In genomic region chr12:3843371-3843861, GRCm38 (mm10) we compare ENCODE assay signal across 9 mouse cellular contexts. TPM values are rescaled to one million over a fixed set of nuclear protein-coding genes. Genes with fewer than 3 reads are reported as not detected.
DNase-seq lines count a peak whose midpoint lies in the region; ATAC-seq and TF ChIP-seq lines count a peak whose summit lies in the region.
"Had no signal": no experiment of that assay in that cellular context is flagged by ENCODE, and none has a peak within 500 bp of the region (broad histone marks: within the 10 kb centered on the region; RNA-seq: fewer than 3 reads in every experiment).

No protein-coding gene starts in this region.

- 20% methylated on average over 7 of the region's 7 CpGs for WGBS in forebrain, embryonic 16.5 days
- WGBS in intestine, embryonic 15.5 days = 11% methylated on average over 7 of the region's 7 CpGs
- WGBS in neural tube, embryonic 15.5 days = 3% methylated on average over 7 of the region's 7 CpGs

- no peaks in the 10 kb centered on the region for H3K27me3 ChIP-seq in forebrain, embryonic 16.5 days (replicated peaks; ENCODE audit: control insufficient read depth, insufficient read depth, low read length)
- H3K27me3 ChIP-seq in intestine, embryonic 15.5 days (replicated peaks) = no peaks in the 10 kb centered on the region
- H3K27me3 ChIP-seq in neural tube, embryonic 15.5 days (replicated peaks) = no peaks in the 10 kb centered on the region

- H3K4me3 ChIP-seq in layer of hippocampus, adult 2 months = no peak overlapping the region
- H3K4me3 ChIP-seq in forebrain, embryonic 16.5 days (replicated peaks; ENCODE audit: low read length) = no peak overlapping the region
- no peak overlapping the region for H3K4me3 ChIP-seq in intestine, embryonic 15.5 days (replicated peaks)
- H3K4me3 ChIP-seq in neural tube, embryonic 15.5 days (replicated peaks) = no peak overlapping the region
- H3K4me3 ChIP-seq: erythroblast, embryonic 14.5 days had no signal

- peak; percentile 42 for ATAC-seq in forebrain, embryonic 16.5 days
- ATAC-seq in intestine, embryonic 15.5 days = peak; percentile 76
- peak; percentile 53; the same call in 1 of the 2 replicates for ATAC-seq in neural tube, embryonic 15.5 days (ENCODE audit: low FRiP score)

- H3K36me3 ChIP-seq in forebrain, embryonic 16.5 days (ENCODE audit: control insufficient read depth, insufficient read depth) = no peaks in the 10 kb centered on the region
- peaks cover 32% of the 10 kb centered on the region for H3K36me3 ChIP-seq in intestine, embryonic 15.5 days
- H3K36me3 ChIP-seq in neural tube, embryonic 15.5 days = peaks cover 43% of the 10 kb centered on the region

- peak overlapping the region; percentile 29; the same call in 1 of the 2 replicates for H3K27ac ChIP-seq in layer of hippocampus, adult 2 months
- no peak overlapping the region; the same call in 1 of the 2 replicates for H3K27ac ChIP-seq in forebrain, embryonic 16.5 days (ENCODE audit: low read length)
- H3K27ac ChIP-seq in intestine, embryonic 15.5 days = peak overlapping the region; percentile 52
- H3K27ac ChIP-seq in neural tube, embryonic 15.5 days (replicated peaks) = peak overlapping the region; percentile 55

- H3K9me3 ChIP-seq in forebrain, embryonic 16.5 days (ENCODE audit: control insufficient read depth, low read length) = no peaks in the 10 kb centered on the region
- no peaks in the 10 kb centered on the region for H3K9me3 ChIP-seq in intestine, embryonic 15.5 days
- H3K9me3 ChIP-seq in neural tube, embryonic 15.5 days (replicated peaks) = no peaks in the 10 kb centered on the region

- no peak; the same call in 1 of the 2 replicates for TF ChIP-seq CTCF in layer of hippocampus, adult 2 months (conservative IDR thresholded peaks at IDR 0.05)

- no peak overlapping the region for H3K4me2 ChIP-seq in forebrain, embryonic 16.5 days (ENCODE audit: low read length)
- H3K4me2 ChIP-seq in intestine, embryonic 15.5 days (replicated peaks) = 0 out of 2 replicates have a peak overlapping the region, but pooled peaks have one; percentile 0
- H3K4me2 ChIP-seq in neural tube, embryonic 15.5 days = no peak overlapping the region

- H3K4me1 ChIP-seq in forebrain, embryonic 16.5 days (replicated peaks; ENCODE audit: control insufficient read depth, insufficient read depth, low read length) = peaks cover 14% of the 10 kb centered on the region
- H3K4me1 ChIP-seq in intestine, embryonic 15.5 days (replicated peaks) = peaks cover 29% of the 10 kb centered on the region
- H3K4me1 ChIP-seq in neural tube, embryonic 15.5 days = peaks cover 33% of the 10 kb centered on the region

- H3K9ac ChIP-seq in forebrain, embryonic 16.5 days (replicated peaks; ENCODE audit: low read depth, low read length) = no peak overlapping the region
- H3K9ac ChIP-seq in intestine, embryonic 15.5 days = no peak overlapping the region
- H3K9ac ChIP-seq in neural tube, embryonic 15.5 days (replicated peaks) = no peak overlapping the region

- DNase-seq in layer of hippocampus, adult 2 months (ENCODE audit: low spot score in 2 of 2) = no peak
- no peak for DNase-seq in layer of hippocampus, postnatal 14 days (ENCODE audit: low spot score in 2 of 2)
- DNase-seq in Muller cell, postnatal 12 days (ENCODE audit: inconsistent ontology term) = no peak
- DNase-seq in frontal cortex, postnatal 25 days (ENCODE audit: low spot score in 2 of 2) = no peak
- DNase-seq in right cerebral cortex, adult 18-20 months = no peak

RNA-seq across cellular contexts. Expression of gene Dnmt3a, which starts 37.6 kb away (rescaled TPM):
- 10 to 100 TPM; 70.3 to 82.5 TPM for total RNA-seq in layer of hippocampus, adult 2 months (2021)
- 100 to 1,000 TPM; 272 to 273 TPM for total RNA-seq in layer of hippocampus, postnatal 14 days (2021)
- 86.3 and 86.6 TPM in 2 replicates for polyA plus RNA-seq in forebrain, embryonic 16.5 days (2015; fragmentation: Nextera tagmentation; extraction: Ambion mirVana)
- 114 and 120 TPM in 2 replicates for polyA plus RNA-seq in intestine, embryonic 15.5 days (2015; fragmentation: Nextera tagmentation; extraction: Ambion mirVana)
- polyA plus RNA-seq in neural tube, embryonic 15.5 days (2015; fragmentation: Nextera tagmentation; extraction: Ambion mirVana) = 116 and 134 TPM in 2 replicates
